Mouse (Mus musculus) forebrain, embryonic 12.5 days (tissue): Measurements from ENCODE around the gene Ceacam19. TPM values are rescaled to one million over a fixed set of nuclear protein-coding genes. Genes with fewer than 3 reads are reported as not detected.
A peak's percentile ranks its signal among the peaks of the same experiment; 100 is the strongest.

ENCODE experiments used
- ATAC-seq: fragments of 200-750 bp; cut with Nextera tagmentation; 2 replicates; pipeline ENCODE4 v1.8.0; 2017; ENCODE audit warnings: moderate TSS enrichment; ENCODE audit not compliant: low FRiP score
- H3K27ac ChIP-seq: fragments of 300-500 bp; sonication (generic); 2 replicates; pipeline ENCODE4 v1.5.1; 2016; ENCODE audit warnings: mild to moderate bottlenecking
- H3K27me3 ChIP-seq: fragments of 300-500 bp; sonication (generic); 2 replicates; pipeline ENCODE4 v1.6.1; 2016; ENCODE audit warnings: mild to moderate bottlenecking
- H3K36me3 ChIP-seq: fragments of 300-500 bp; sonication (generic); replicated peaks from 2 replicates; pipeline ENCODE4 v1.6.1; 2016; ENCODE audit warnings: mild to moderate bottlenecking
- H3K4me1 ChIP-seq: fragments of 300-500 bp; sonication (generic); 2 replicates; pipeline ENCODE4 v1.6.1; 2016
- H3K4me2 ChIP-seq: fragments of 300-500 bp; sonication (generic); 2 replicates; pipeline ENCODE4 v1.6.1; 2016; ENCODE audit warnings: mild to moderate bottlenecking, moderate library complexity
- H3K4me3 ChIP-seq: fragments of 300-500 bp; sonication (generic); replicated peaks from 2 replicates; pipeline ENCODE4 v1.5.1; 2016; ENCODE audit warnings: mild to moderate bottlenecking
- H3K9ac ChIP-seq: fragments of 300-500 bp; sonication (generic); 2 replicates; pipeline ENCODE4 v1.6.1; 2016; ENCODE audit warnings: mild to moderate bottlenecking
- H3K9me3 ChIP-seq: fragments of 300-500 bp; sonication (generic); 2 replicates; pipeline ENCODE4 v1.6.1; 2016
- WGBS: fragments of 180-500 bp; shearing (Covaris S2); methylation state at CpG from one replicate; pipeline ENCODE4 v1.1.7; 2016; 5-methylcytosine and 5-hydroxymethylcytosine counted together
- polyA plus RNA-seq: library from polyadenylated mRNA; unstranded; fragments of >200 nt; fragmentation: Nextera tagmentation; extraction: Ambion mirVana; gene quantifications from 2 replicates; pipeline ENCODE4 v1.2.1, GENCODE M21; 2016

The Ceacam19 gene
- polyA plus RNA-seq, 1 experiment from 2014 or later: not detected

DNA sequence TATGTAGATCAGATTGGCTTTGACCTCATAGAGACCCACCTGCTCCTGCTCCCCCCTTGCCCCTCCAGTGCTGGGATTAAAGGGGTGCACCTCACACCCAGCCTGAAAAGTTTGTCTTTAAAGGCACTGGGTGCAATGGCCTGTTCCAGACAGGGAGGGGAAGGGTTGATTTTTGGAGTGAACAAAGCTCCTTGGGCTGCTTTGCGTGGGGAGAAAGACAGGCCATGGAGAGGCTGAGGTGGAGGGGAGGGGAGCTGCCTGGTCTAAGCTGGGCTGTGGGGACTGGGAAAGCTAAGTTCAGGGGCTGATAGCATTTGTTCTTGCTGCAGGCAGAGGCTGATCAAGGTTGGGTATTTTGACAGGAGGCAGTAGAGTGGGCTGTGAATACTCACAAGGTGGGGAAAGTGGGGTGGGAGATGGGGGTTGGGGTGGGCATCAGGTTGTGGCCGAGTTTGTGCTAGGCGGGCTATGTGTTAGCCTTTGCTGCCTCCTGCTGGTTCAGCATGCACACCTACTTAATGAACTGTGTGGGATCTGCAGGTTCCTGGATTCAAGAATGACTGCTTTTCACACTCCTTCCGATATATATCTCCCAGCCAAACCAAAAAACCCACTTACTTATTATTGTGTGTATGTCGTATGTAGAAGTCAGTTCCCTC is 15.7 kb downstream of the Ceacam19 start:
- Histone ChIP-seq H3K27me3 (no peaks in the 10 kb centered on the region), H3K9me3 (no peaks in the 10 kb centered on the region), H3K4me1 (no peaks in the 10 kb centered on the region), H3K4me3 (no peak overlapping the region), H3K4me2 (no peak overlapping the region), H3K27ac (no peak overlapping the region), H3K36me3 (no peaks in the 10 kb centered on the region), H3K9ac (no peak overlapping the region)
- no peak for ATAC-seq
- WGBS: 48% methylated on average over 5 of the region's 5 CpGs

DNA sequence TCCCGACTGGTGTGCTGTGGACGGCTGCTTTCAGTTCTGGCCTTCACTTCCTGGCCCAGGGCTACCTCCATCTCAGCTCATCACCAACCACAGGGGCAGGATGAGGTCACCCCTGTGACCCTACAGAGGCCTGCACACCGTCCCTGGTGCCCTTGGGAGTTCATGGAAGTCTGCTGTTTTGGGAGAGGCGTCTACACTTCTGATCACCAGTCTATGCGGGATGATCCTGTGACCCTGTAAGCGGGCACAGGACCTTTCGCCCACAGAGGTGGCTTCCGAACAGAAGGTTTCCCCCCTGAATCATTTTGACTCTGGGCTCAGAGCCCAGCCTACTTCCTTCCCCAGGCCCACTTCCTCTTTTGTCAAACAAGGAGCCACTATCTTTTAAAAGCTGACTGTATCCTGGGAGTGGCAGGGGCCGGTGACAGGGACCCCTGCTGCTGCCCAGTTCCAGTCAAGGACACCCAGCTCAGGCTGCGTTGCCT is 16.6 kb downstream of the Ceacam19 start:
- Histone ChIP-seq H3K36me3 (no peaks in the 10 kb centered on the region), H3K4me1 (no peaks in the 10 kb centered on the region), H3K9ac (no peak overlapping the region), H3K4me2 (no peak overlapping the region), H3K27me3 (no peaks in the 10 kb centered on the region), H3K9me3 (no peaks in the 10 kb centered on the region), H3K27ac (no peak overlapping the region), H3K4me3 (no peak overlapping the region)
- 77% methylated on average over 10 of the region's 10 CpGs for WGBS
- no peak for ATAC-seq

DNA sequence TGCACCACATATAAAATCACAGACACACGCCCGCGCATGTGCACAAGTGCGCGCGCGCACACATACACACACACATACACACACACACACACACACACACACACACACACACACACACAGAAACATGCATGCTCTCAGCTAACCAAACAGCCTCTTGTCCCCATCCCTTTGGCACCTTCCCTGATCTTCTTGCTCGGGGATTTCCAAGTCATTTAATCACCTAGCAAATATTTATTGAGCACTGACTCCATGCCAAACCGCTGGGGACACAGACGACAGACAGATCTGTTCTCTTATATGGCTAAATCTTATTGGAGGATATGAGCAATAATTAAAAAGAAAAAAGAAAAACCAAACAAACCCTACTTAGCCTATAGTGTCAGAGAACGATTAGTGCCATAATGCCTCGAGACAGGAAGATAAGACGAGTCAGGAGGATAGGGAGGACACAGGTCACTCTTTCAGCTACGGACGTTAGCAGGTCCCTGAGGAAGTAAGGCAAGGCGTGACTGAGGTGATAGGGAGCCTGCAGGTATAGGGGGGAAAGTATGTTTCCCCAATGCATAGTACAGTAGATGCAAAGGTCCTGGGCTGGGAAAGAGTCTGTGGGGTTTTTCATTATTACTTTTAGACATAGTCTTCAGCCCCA is 19.9 kb downstream of the Ceacam19 start:
- H3K9ac ChIP-seq: no peak overlapping the region
- no peaks in the 10 kb centered on the region for H3K36me3 ChIP-seq
- no peaks in the 10 kb centered on the region for H3K4me1 ChIP-seq
- no peaks in the 10 kb centered on the region for H3K9me3 ChIP-seq
- H3K4me3 ChIP-seq: no peak overlapping the region
- no peak overlapping the region for H3K27ac ChIP-seq
- ATAC-seq: no peak
- 88% methylated on average over 16 of the region's 16 CpGs for WGBS
- H3K27me3 ChIP-seq: no peaks in the 10 kb centered on the region
- H3K4me2 ChIP-seq: no peak overlapping the region

DNA sequence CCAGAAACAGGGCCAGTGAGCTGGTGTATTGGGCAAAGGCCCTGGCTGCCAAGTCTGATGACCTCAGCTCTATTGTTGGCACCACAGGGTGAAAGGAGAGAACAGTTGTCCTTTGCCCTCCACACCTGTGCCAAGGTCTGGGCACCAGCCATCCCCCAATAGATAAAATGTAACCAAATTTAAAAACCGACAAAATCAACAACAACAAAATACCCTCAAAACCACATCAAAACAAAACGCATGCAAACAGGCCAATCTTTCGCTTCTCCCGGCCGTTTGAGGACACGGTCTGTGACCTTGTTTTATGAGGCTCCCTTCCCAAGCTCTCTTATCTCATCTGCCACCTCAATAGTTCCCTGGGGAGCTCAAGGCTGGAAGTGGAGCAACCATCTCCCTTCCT is 21.3 kb downstream of the Ceacam19 start:
- H3K4me1 ChIP-seq: no peaks in the 10 kb centered on the region
- no peak for ATAC-seq
- no peak overlapping the region for H3K4me3 ChIP-seq
- WGBS: 92% methylated on average over 6 of the region's 6 CpGs
- H3K36me3 ChIP-seq: no peaks in the 10 kb centered on the region
- no peaks in the 10 kb centered on the region for H3K9me3 ChIP-seq
- no peak overlapping the region for H3K9ac ChIP-seq
- H3K4me2 ChIP-seq: no peak overlapping the region
- H3K27ac ChIP-seq: no peak overlapping the region
- H3K27me3 ChIP-seq: no peaks in the 10 kb centered on the region

DNA sequence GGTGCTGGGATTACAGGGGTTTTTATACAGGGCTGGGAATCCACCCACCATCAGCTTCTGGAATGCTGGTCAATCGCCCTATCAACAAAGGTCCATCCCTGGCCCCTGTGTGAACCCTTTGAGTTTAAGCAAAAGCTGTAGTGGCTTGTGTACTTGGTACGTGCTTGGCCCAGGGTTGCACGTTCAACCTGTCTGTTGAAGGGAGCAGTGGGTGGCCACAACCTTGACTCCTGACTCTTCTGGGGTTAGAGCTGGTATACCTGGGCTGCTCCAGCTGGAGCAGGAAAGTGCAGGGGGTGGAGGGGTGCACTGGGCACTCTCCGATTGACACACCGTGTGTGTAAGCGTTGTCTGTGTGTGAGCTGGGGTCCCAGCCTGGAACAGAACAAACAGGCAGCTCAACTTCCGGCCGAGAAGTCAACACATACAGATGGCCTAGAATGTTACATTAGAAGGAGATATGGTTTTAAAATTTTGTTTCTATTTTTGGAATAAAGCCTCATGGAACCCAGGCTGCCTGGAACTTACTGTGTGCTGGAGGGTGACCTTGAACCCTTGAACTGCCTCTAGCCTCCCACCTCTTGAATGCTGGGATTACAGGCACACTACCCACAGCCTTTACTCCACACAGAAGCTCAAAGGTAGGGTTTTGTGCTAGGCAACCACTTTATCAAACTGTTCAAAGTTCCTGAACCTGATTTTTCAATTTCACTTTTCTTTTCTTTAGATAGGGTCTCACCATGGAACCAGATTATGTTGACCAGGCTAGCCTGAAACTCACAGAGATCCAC is 22.3 kb downstream of the Ceacam19 start:
- no peaks in the 10 kb centered on the region for H3K4me1 ChIP-seq
- H3K36me3 ChIP-seq: no peaks in the 10 kb centered on the region
- no peaks in the 10 kb centered on the region for H3K27me3 ChIP-seq
- no peak overlapping the region for H3K4me2 ChIP-seq
- ATAC-seq: no peak
- 80% methylated on average over 8 of the region's 8 CpGs for WGBS
- no peak overlapping the region for H3K4me3 ChIP-seq
- H3K9me3 ChIP-seq: no peaks in the 10 kb centered on the region
- no peak overlapping the region for H3K27ac ChIP-seq
- no peak overlapping the region for H3K9ac ChIP-seq

GRCm38 (mm10) chr7:19864241-19864640 is 23.5 kb downstream of the Ceacam19 start:
- no peaks in the 10 kb centered on the region for H3K36me3 ChIP-seq
- 33% methylated on average over 2 of the region's 2 CpGs for WGBS
- no peak overlapping the region for H3K9ac ChIP-seq
- H3K4me2 ChIP-seq: no peak overlapping the region
- H3K27me3 ChIP-seq: no peaks in the 10 kb centered on the region
- no peak overlapping the region for H3K27ac ChIP-seq
- H3K9me3 ChIP-seq: no peaks in the 10 kb centered on the region
- H3K4me1 ChIP-seq: no peaks in the 10 kb centered on the region
- no peak for ATAC-seq
- H3K4me3 ChIP-seq: no peak overlapping the region

GRCm38 (mm10) chr7:19861199-19861598 is 26.6 kb downstream of the Ceacam19 start, which contains the start of gene Ceacam16:
Ceacam16 (minus strand) TSS chr7:19861299.
- Histone ChIP-seq H3K27ac (no peak within 1 kb of the TSS), H3K4me1 (no peaks in the 10 kb centered on the region), H3K9me3 (no peaks in the 10 kb centered on the region), H3K4me3 (no peak within 1 kb of the TSS), H3K9ac (no peak within 1 kb of the TSS), H3K4me2 (no peak within 1 kb of the TSS), H3K27me3 (peaks cover 7% of the 10 kb centered on the region; the same call in 1 of the 2 replicates), H3K36me3 (no peaks in the 10 kb centered on the region)
- WGBS: 82% methylated on average over 9 of the region's 9 CpGs
- ATAC-seq: no peak

GRCm38 (mm10) chr7:19859740-19860139 is 28.0 kb downstream of the Ceacam19 start:
- Histone ChIP-seq H3K4me2 (no peak overlapping the region), H3K27ac (no peak overlapping the region), H3K4me3 (no peak overlapping the region), H3K27me3 (peaks cover 10% of the 10 kb centered on the region; the same call in 1 of the 2 replicates), H3K9me3 (no peaks in the 10 kb centered on the region), H3K9ac (no peak overlapping the region), H3K36me3 (no peaks in the 10 kb centered on the region), H3K4me1 (no peaks in the 10 kb centered on the region)
- WGBS: 76% methylated on average over 10 of the region's 10 CpGs
- no peak for ATAC-seq

GRCm38 (mm10) chr7:19856283-19856682 is 31.5 kb downstream of the Ceacam19 start:
- no peaks in the 10 kb centered on the region for H3K9me3 ChIP-seq
- WGBS: 82% methylated on average over 6 of the region's 6 CpGs
- H3K4me2 ChIP-seq: no peak overlapping the region
- ATAC-seq: no peak
- H3K4me1 ChIP-seq: peaks cover 7% of the 10 kb centered on the region; the same call in 1 of the 2 replicates
- no peak overlapping the region for H3K27ac ChIP-seq
- H3K36me3 ChIP-seq: no peaks in the 10 kb centered on the region
- peaks cover 26% of the 10 kb centered on the region for H3K27me3 ChIP-seq
- no peak overlapping the region for H3K9ac ChIP-seq
- no peak overlapping the region for H3K4me3 ChIP-seq

DNA sequence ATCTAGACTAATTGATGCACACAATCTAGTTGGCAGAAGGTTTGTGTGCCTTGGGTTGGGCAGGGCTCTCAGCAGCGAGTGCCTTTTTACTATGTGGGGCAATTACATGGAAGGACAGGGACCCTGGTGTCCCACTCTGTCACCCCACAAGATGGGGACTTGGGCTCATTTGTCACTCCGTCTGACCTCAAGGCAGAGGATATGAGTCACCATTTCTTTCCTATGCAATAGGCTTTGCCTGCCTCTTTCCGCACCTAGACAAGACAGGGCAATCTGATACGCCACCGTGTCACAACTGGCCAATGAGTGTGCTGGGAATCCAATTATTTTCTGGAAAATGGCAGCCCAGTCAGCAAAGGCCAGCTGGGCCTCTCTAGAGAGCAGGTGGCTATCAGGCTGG is 32.1 kb downstream of the Ceacam19 start:
- H3K4me1 ChIP-seq: peaks cover 7% of the 10 kb centered on the region; the same call in 1 of the 2 replicates
- no peaks in the 10 kb centered on the region for H3K36me3 ChIP-seq
- no peak overlapping the region for H3K9ac ChIP-seq
- no peak overlapping the region for H3K4me2 ChIP-seq
- 83% methylated on average over 5 of the region's 5 CpGs for WGBS
- no peak for ATAC-seq
- no peaks in the 10 kb centered on the region for H3K9me3 ChIP-seq
- no peak overlapping the region for H3K27ac ChIP-seq
- H3K27me3 ChIP-seq: peaks cover 30% of the 10 kb centered on the region
- H3K4me3 ChIP-seq: no peak overlapping the region

DNA sequence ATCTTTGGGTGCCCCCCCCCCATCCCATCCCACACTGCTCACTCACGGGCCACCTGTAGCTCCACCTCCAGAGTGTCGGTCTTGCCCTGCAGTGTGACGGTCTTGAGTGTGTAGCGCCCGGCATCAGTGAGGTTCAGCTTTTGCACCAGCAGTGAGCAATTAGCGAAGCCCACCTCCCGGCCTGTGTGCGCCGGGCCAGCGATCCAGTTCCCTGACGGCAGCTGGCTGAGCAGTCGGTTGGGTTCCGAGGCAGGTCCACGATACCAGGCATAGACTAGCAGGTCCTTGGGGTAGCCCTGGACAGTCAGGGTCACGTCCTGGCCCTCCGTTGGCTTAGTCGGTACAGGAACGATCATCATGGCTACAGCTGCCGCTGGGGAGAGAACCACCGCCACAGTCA is 34.2 kb downstream of the Ceacam19 start:
- Histone ChIP-seq H3K9ac (no peak overlapping the region), H3K27ac (no peak overlapping the region), H3K4me1 (peaks cover 7% of the 10 kb centered on the region; the same call in 1 of the 2 replicates), H3K36me3 (no peaks in the 10 kb centered on the region), H3K27me3 (peaks cover 37% of the 10 kb centered on the region), H3K4me3 (no peak overlapping the region), H3K4me2 (no peak overlapping the region), H3K9me3 (no peaks in the 10 kb centered on the region)
- ATAC-seq: no peak
- 93% methylated on average over 20 of the region's 20 CpGs for WGBS

GRCm38 (mm10) chr7:19851858-19852570 is 35.8 kb downstream of the Ceacam19 start, which contains the start of gene Gm19345:
Gm19345 (plus strand) TSS chr7:19852003.
- Histone ChIP-seq H3K27me3 (peaks cover 44% of the 10 kb centered on the region), H3K9me3 (no peaks in the 10 kb centered on the region), H3K4me1 (peaks cover 7% of the 10 kb centered on the region; the same call in 1 of the 2 replicates), H3K36me3 (no peaks in the 10 kb centered on the region), H3K9ac (peak within 1 kb of the TSS; percentile 49), H3K27ac (no peak within 1 kb of the TSS), H3K4me2 (peak within 1 kb of the TSS; percentile 56), H3K4me3 (peak within 1 kb of the TSS; percentile 31)
- WGBS: 4% methylated on average over 27 of the region's 33 CpGs
- peak; percentile 83 for ATAC-seq
